Mouse (Mus musculus): ENCODE measurements around the gene Otud7b. TPM values are rescaled to one million over a fixed set of nuclear protein-coding genes. Genes with fewer than 3 reads are reported as not detected.

Otud7b gene
- polyA plus RNA-seq, 1 experiment, result 46.0 TPM

DNA sequence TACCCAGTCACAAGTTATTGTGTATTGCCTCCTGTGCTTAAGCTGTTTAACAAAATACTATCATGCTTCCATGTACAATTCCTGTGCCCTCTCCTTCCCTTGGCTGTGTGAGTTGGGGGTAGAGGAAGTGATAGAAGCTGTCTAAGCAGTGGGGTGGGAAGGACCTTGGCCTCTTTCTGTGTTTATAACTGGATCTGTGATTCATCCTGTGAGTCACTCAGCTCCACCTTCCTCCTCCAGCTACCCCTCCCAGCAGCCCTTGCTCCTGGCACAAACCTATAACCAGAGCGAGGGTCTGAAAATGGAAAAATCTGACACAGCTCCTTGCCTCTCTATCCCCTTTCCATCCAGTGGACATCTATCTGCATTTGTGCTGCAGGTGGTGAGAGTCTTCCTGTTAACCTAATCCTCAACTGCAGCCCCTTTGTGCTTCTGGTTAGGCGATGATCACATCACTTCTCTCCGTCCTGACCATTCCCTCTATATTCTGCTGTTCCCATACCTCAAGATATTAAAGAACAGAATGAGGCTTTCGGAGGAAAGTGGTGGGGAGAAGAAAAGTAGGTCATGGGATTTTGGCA lies 56.0 kb downstream of the Otud7b start:
- peak overlapping the region; percentile 10; the same call in 1 of the 2 replicates for H3K27ac ChIP-seq (ENCODE audit: control insufficient read depth, insufficient read depth, low read depth, low read length)
- no peak overlapping the region for H3K4me3 ChIP-seq (ENCODE audit: control insufficient read depth, low read depth, low read length)
- H3K4me1 ChIP-seq (ENCODE audit: control insufficient read depth, insufficient read depth, low read length), result peaks cover 6% of the 10 kb centered on the region
- TF ChIP-seq CTCF (IDR thresholded peaks at IDR 0.05; ENCODE audit: control insufficient read depth, insufficient read depth, insufficient replicate concordance, low read depth, low read length), result no peak
- TF ChIP-seq POLR2A (IDR thresholded peaks at IDR 0.05; ENCODE audit: control insufficient read depth, low read depth, low read length), result no peak
- no peaks in the 10 kb centered on the region for H3K36me3 ChIP-seq (ENCODE audit: control insufficient read depth, insufficient read depth, low read length)
- no peaks in the 10 kb centered on the region for H3K27me3 ChIP-seq (ENCODE audit: control insufficient read depth, insufficient read depth, low read length)

DNA sequence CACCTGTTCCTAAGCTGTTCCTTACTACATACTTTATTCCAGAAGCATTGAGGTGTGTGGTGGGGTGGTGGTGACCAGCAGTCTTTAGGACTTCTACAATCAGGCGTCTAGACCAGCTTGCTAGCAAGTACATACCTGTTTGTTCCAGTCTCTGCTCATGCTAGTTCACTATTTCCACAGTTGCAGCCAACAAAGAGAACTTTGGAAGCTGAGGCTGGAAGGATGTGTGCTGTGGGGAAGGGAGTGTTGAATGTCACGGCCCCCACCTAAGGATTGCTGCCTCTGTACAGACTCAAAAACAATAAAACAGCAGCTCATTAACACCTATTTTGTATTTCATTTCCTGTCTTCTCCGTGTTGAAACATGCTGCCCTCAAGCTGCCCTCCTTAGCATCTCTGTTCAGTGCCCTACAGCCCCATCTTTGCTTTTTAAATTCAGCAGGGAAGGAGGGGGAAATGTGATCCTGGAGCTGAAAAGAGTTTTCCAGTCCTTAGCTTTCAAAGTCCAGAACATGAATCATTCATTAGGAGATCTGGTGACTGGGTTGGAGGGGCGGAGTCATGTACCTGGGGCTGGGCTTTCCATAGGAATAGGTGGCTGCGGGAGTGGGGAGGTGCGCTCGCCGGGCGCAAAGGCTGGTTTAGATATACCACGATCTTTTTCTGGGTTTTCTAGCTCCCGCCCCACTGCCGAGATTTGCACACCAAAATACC lies 56.6 kb downstream of the Otud7b start:
- H3K4me1 ChIP-seq (ENCODE audit: control insufficient read depth, insufficient read depth, low read length), result peaks cover 6% of the 10 kb centered on the region
- H3K27ac ChIP-seq (ENCODE audit: control insufficient read depth, insufficient read depth, low read depth, low read length), result peak overlapping the region; percentile 28
- H3K4me3 ChIP-seq (ENCODE audit: control insufficient read depth, low read depth, low read length), result peak overlapping the region; percentile 38
- no peaks in the 10 kb centered on the region for H3K27me3 ChIP-seq (ENCODE audit: control insufficient read depth, insufficient read depth, low read length)
- no peaks in the 10 kb centered on the region for H3K36me3 ChIP-seq (ENCODE audit: control insufficient read depth, insufficient read depth, low read length)
- no peak for TF ChIP-seq POLR2A (IDR thresholded peaks at IDR 0.05; ENCODE audit: control insufficient read depth, low read depth, low read length)
- TF ChIP-seq CTCF (IDR thresholded peaks at IDR 0.05; ENCODE audit: control insufficient read depth, insufficient read depth, insufficient replicate concordance, low read depth, low read length), result no peak

DNA sequence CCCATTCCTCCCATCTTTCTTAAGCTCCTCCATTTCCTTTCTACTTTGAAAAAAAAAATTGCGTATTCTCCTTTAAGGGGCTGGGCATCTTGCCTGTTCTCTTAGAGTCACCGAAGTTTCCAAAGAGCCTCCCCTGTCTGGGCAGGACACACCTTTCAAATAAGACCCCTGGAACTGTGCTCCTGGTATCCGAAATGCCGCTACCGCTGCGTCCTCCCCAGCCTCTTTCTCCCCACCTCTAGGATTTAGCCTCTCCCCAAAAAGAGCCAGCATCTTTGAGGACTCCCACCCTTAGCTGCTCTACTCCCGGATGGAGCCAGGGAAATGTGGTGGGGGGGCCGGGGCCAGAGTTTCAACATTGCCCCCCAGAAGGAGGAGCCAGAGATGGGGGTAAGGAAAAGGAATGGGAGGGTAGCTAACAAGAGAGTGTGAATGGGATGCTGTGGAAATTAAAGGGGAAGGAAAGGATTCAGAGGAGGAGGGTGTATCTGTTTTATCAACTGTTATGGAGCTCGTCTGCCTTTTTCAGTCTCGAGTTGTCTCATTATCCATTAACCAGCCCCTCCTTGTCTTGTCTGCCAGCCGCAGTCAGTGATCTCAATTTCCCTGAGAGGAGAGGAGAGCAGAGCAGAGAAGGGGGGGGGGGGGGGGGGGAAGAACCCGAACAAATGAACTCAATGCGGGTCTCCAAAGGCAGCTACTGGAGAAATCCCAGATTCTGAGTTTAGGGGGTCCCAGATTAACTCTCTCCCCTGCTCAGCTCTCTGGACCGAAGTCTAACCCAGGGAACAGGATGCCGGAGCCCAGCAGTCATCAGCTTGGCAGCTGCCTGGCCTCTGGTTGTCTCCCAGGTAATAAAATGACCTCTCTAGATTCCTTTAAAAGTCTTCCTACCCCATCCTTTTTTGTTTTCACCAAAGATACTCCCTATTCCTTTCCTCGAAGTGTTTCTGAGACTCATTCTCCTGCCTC lies 57.8 kb downstream of the Otud7b start, which contains the start of gene Mtmr11:
TSS of gene Mtmr11 (plus strand) at position 136 of the 972 bp plus-strand sequence.
- Histone ChIP-seq H3K4me1 (ENCODE audit: control insufficient read depth, insufficient read depth, low read length) (peaks cover 6% of the 10 kb centered on the region), H3K36me3 (ENCODE audit: control insufficient read depth, insufficient read depth, low read length) (no peaks in the 10 kb centered on the region), H3K27ac (ENCODE audit: control insufficient read depth, insufficient read depth, low read depth, low read length) (peak within 1 kb of the TSS; percentile 28), H3K27me3 (ENCODE audit: control insufficient read depth, insufficient read depth, low read length) (no peaks in the 10 kb centered on the region), H3K4me3 (ENCODE audit: control insufficient read depth, low read depth, low read length) (peak within 1 kb of the TSS; percentile 62)
- TF ChIP-seq CTCF (IDR thresholded peaks at IDR 0.05; ENCODE audit: control insufficient read depth, insufficient read depth, insufficient replicate concordance, low read depth, low read length) (no peak), POLR2A (IDR thresholded peaks at IDR 0.05; ENCODE audit: control insufficient read depth, low read depth, low read length) (no peak)

DNA sequence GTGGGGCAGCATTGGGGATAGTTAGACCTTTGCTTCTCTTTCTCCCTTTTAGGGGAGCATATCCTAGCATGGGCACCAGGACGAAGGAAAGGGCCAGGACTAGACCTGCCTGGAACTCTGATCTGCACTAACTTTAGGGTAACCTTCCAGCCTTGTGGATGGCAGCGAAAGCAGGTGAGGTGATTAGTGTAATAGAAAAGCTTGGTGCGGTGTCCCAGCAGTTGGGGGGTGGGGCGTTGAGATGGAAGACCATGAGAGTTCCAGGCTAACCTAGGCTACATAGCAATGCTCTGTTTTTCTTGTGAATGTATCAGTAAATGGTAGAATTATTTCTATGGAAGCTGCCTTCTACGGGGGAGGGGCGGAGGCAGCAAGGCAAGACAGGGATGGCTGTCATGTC lies 58.7 kb downstream of the Otud7b start:
- TF ChIP-seq POLR2A (IDR thresholded peaks at IDR 0.05; ENCODE audit: control insufficient read depth, low read depth, low read length) (no peak), CTCF (IDR thresholded peaks at IDR 0.05; ENCODE audit: control insufficient read depth, insufficient read depth, insufficient replicate concordance, low read depth, low read length) (no peak)
- H3K36me3 ChIP-seq (ENCODE audit: control insufficient read depth, insufficient read depth, low read length), result no peaks in the 10 kb centered on the region
- peaks cover 6% of the 10 kb centered on the region for H3K4me1 ChIP-seq (ENCODE audit: control insufficient read depth, insufficient read depth, low read length)
- no peak overlapping the region for H3K27ac ChIP-seq (ENCODE audit: control insufficient read depth, insufficient read depth, low read depth, low read length)
- H3K27me3 ChIP-seq (ENCODE audit: control insufficient read depth, insufficient read depth, low read length), result no peaks in the 10 kb centered on the region
- no peak overlapping the region for H3K4me3 ChIP-seq (ENCODE audit: control insufficient read depth, low read depth, low read length)

DNA sequence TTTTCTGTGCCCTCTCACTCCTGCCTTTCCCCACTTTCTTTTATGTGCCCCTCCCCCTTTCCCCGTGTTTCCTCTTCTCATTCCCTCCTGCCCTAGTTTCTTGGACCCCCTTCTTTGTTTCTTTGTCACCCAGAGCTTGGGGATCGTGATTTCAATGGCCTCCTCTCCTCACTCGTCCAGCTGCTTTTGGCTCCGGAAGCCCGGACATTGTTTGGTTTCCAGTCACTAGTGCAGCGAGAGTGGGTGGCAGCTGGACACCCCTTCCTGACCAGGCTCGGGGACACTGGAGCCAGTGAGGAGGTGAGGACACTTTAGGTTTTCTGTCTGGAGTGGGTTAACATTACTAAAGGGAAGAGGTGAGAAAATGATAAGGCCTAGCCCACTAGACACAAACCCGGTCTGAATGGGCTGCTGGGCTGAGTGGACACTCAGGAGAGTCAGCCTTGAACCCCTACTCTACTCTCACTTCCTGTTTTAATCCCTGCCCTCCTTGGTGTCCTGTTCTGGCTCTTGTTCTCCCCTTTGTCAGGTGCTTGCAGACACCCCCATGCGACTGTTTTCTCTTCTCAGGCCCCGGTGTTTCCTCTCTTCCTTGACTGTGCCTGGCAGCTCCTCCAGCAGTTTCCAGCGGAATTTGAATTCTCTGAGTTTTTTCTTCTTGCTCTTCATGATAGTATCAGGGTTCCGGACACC lies 64.3 kb downstream of the Otud7b start:
- H3K4me3 ChIP-seq (ENCODE audit: control insufficient read depth, low read depth, low read length), result no peak overlapping the region
- no peak for TF ChIP-seq POLR2A (IDR thresholded peaks at IDR 0.05; ENCODE audit: control insufficient read depth, low read depth, low read length)
- no peak for TF ChIP-seq CTCF (IDR thresholded peaks at IDR 0.05; ENCODE audit: control insufficient read depth, insufficient read depth, insufficient replicate concordance, low read depth, low read length)
- peaks cover 3% of the 10 kb centered on the region for H3K36me3 ChIP-seq (ENCODE audit: control insufficient read depth, insufficient read depth, low read length)
- H3K27ac ChIP-seq (ENCODE audit: control insufficient read depth, insufficient read depth, low read depth, low read length), result no peak overlapping the region
- H3K4me1 ChIP-seq (ENCODE audit: control insufficient read depth, insufficient read depth, low read length), result no peaks in the 10 kb centered on the region; the same call in none of the 2 replicates
- no peaks in the 10 kb centered on the region for H3K27me3 ChIP-seq (ENCODE audit: control insufficient read depth, insufficient read depth, low read length)

DNA sequence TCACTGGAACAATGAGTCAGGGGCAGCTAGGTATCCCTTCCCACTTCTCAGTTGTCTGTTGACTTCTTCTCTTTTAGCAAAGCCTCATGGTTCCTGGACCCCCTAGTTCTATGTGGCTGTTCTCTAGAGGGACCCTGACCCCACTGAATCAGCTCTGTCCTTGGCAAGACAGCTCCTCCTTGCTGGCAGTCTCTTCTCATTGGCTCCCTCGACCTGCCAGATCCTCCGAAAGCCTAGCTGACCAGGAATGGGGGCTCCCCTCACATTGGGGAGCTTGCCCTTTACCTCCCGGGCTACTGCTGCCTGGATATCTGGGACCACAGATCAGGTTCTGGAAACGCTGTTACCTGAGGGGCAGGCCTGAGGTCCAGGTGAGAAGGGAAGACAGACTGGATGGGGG lies 65.9 kb downstream of the Otud7b start:
- no peak overlapping the region for H3K27ac ChIP-seq (ENCODE audit: control insufficient read depth, insufficient read depth, low read depth, low read length)
- H3K27me3 ChIP-seq (ENCODE audit: control insufficient read depth, insufficient read depth, low read length), result no peaks in the 10 kb centered on the region
- TF ChIP-seq CTCF (IDR thresholded peaks at IDR 0.05; ENCODE audit: control insufficient read depth, insufficient read depth, insufficient replicate concordance, low read depth, low read length) (no peak), POLR2A (IDR thresholded peaks at IDR 0.05; ENCODE audit: control insufficient read depth, low read depth, low read length) (no peak)
- H3K4me1 ChIP-seq (ENCODE audit: control insufficient read depth, insufficient read depth, low read length), result no peaks in the 10 kb centered on the region; the same call in none of the 2 replicates
- H3K36me3 ChIP-seq (ENCODE audit: control insufficient read depth, insufficient read depth, low read length), result peaks cover 8% of the 10 kb centered on the region
- peak overlapping the region; percentile 50 for H3K4me3 ChIP-seq (ENCODE audit: control insufficient read depth, low read depth, low read length)

Data from testis, adult 2 months (tissue).